Mouse (Mus musculus): Measurements from ENCODE around the gene Celf5. TPM values are rescaled to one million over a fixed set of nuclear protein-coding genes. Genes with fewer than 3 reads are reported as not detected.

The Celf5 gene
- 300 and 400 TPM in 2 replicates for polyA plus RNA-seq (2012; rRNA removed)

GRCm38 (mm10) chr10:81482533-81482889, at the start of gene Celf5:
Celf5 (minus strand) TSS chr10:81482709.

DNA sequence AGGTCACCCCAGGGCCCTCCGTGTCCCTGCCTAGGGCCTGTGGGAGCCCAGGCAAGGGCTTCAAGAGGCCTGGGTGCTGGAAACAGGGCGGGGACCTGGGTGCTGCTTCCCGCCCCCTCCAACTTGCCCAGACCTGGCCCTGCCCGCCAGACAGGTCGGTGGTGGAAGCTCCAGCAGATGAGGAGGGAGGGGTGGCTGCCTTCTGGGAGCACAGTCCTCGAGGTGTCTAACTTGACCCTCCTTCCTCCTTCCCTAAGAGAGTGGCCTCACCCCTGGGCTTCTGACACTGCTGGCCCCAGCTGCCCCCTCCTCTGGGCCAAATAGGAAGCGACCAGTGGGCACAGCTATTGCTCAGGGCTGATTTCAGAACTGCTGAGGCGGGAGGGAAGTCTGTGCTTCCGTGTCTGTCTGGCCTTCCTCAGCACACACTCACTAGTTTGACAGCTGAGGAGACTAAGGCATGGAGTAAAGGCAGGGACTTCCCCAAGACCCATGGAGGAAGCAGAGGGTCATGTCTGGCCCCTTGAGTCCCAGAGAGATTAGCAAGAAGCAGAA, 41.6 kb upstream of the Celf5 start, which contains the start of gene Gna15:
Gene Gna15 (minus strand): TSS at position 175 of the 555 bp plus-strand sequence.

GRCm38 (mm10) chr10:81500032-81500431, 17.5 kb upstream of the Celf5 start, which contains the start of gene S1pr4:
S1pr4 (minus strand) TSS chr10:81500132.

GRCm38 (mm10) chr10:81496264-81496901, 13.9 kb upstream of the Celf5 start, which contains the start of gene Ncln:
Ncln (minus strand) TSS chr10:81496392.

GRCm38 (mm10) chr10:81455181-81455895, 27.2 kb downstream of the Celf5 start, which contains the start of gene Nfic:
Nfic (minus strand) TSS chr10:81455635.

Other genes with a start within 250 kb of the Celf5 start
- gene Zfr2, start 249.6 kb downstream of the Celf5 start, polyA plus RNA-seq (2012; rRNA removed), result 67.6 and 70.9 TPM in 2 replicates
- 160 and 167 TPM in 2 replicates for gene Matk, start 229.8 kb downstream of the Celf5 start, polyA plus RNA-seq (2012; rRNA removed)
- 61.6 and 82.0 TPM in 2 replicates for gene Mrpl54, start 215.8 kb downstream of the Celf5 start, polyA plus RNA-seq (2012; rRNA removed)
- 43.6 and 46.7 TPM in 2 replicates for gene Apba3, start 215.7 kb downstream of the Celf5 start, polyA plus RNA-seq (2012; rRNA removed)
- 4.7 and 5.7 TPM in 2 replicates for gene Tjp3, start 191.1 kb downstream of the Celf5 start, polyA plus RNA-seq (2012; rRNA removed)
- 209 and 257 TPM in 2 replicates for gene Pip5k1c, start 189.7 kb downstream of the Celf5 start, polyA plus RNA-seq (2012; rRNA removed)
- 31.3 and 32.6 TPM in 2 replicates for gene Cactin, start 161.6 kb downstream of the Celf5 start, polyA plus RNA-seq (2012; rRNA removed)
- gene Tbxa2r, start 154.0 kb downstream of the Celf5 start, polyA plus RNA-seq (2012; rRNA removed), result 2.9 and 3.2 TPM in 2 replicates
- 0.08 and 0.09 TPM in 2 replicates for gene Gipc3, start 139.4 kb downstream of the Celf5 start, polyA plus RNA-seq (2012; rRNA removed)
- 29.3 and 32.0 TPM in 2 replicates for gene Hmg20b, start 132.2 kb downstream of the Celf5 start, polyA plus RNA-seq (2012; rRNA removed)
- gene Mfsd12, start 125.2 kb downstream of the Celf5 start, polyA plus RNA-seq (2012; rRNA removed), result 17.9 and 18.2 TPM in 2 replicates
- 0.48 TPM in 1 of 2 replicates, not detected in the other for gene 4930404N11Rik, start 116.9 kb downstream of the Celf5 start, polyA plus RNA-seq (2012; rRNA removed)
- 138 and 139 TPM in 2 replicates for gene Fzr1, start 104.2 kb downstream of the Celf5 start, polyA plus RNA-seq (2012; rRNA removed)
- 66.2 and 66.7 TPM in 2 replicates for gene Dohh, start 98.3 kb downstream of the Celf5 start, polyA plus RNA-seq (2012; rRNA removed)
- 6.6 and 8.8 TPM in 2 replicates for gene Gm48551, start 98.2 kb downstream of the Celf5 start, polyA plus RNA-seq (2012; rRNA removed)
- 7.0 and 10.1 TPM in 2 replicates for gene Gm48552, start 93.7 kb downstream of the Celf5 start, polyA plus RNA-seq (2012; rRNA removed)
- 3.9 and 4.1 TPM in 2 replicates for gene Smim24, start 89.7 kb downstream of the Celf5 start, polyA plus RNA-seq (2012; rRNA removed)
- gene Nfic, start 27.1 kb downstream of the Celf5 start, polyA plus RNA-seq (2012; rRNA removed), result 8.6 and 8.9 TPM in 2 replicates
- gene Ncln, start 13.7 kb upstream of the Celf5 start, polyA plus RNA-seq (2012; rRNA removed), result 141 and 144 TPM in 2 replicates
- gene S1pr4, start 17.4 kb upstream of the Celf5 start, polyA plus RNA-seq (2012; rRNA removed), result 0.23 and 0.24 TPM in 2 replicates
- 0.74 and 0.98 TPM in 2 replicates for gene Gna15, start 41.5 kb upstream of the Celf5 start, polyA plus RNA-seq (2012; rRNA removed)
- 115 and 121 TPM in 2 replicates for gene Gna11, start 62.5 kb upstream of the Celf5 start, polyA plus RNA-seq (2012; rRNA removed)
- gene Aes, start 76.8 kb upstream of the Celf5 start, polyA plus RNA-seq (2012; rRNA removed), result 591 and 640 TPM in 2 replicates
- 117 and 122 TPM in 2 replicates for gene Tle2, start 91.9 kb upstream of the Celf5 start, polyA plus RNA-seq (2012; rRNA removed)
- gene Tle6, start 118.4 kb upstream of the Celf5 start, polyA plus RNA-seq (2012; rRNA removed), result 9.6 and 12.3 TPM in 2 replicates
- gene BC025920, start 123.6 kb upstream of the Celf5 start, polyA plus RNA-seq (2012; rRNA removed), result 3.9 and 4.6 TPM in 2 replicates
- gene Sirt6, start 145.1 kb upstream of the Celf5 start, polyA plus RNA-seq (2012; rRNA removed), result 45.2 and 51.5 TPM in 2 replicates
- 121 and 135 TPM in 2 replicates for gene Ankrd24, start 145.8 kb upstream of the Celf5 start, polyA plus RNA-seq (2012; rRNA removed)
- gene Gm10778, start 166.3 kb upstream of the Celf5 start, polyA plus RNA-seq (2012; rRNA removed), result 3.8 and 4.0 TPM in 2 replicates
- 6.7 and 7.2 TPM in 2 replicates for gene Zfp433, start 222.1 kb upstream of the Celf5 start, polyA plus RNA-seq (2012; rRNA removed)